Mouse (Mus musculus): ENCODE measurements around the gene Mark3. TPM values are rescaled to one million over a fixed set of nuclear protein-coding genes. Genes with fewer than 3 reads are reported as not detected.

The Mark3 gene
- polyA plus RNA-seq, 1 experiment from 2014 or later, result 73.6 TPM

GRCm38 (mm10) chr12:111572406-111572805 lies 1.9 kb upstream of the Mark3 start:
- Histone ChIP-seq H3K4me3 (ENCODE audit: low read length) (no peak overlapping the region), H3K27me3 (ENCODE audit: control insufficient read depth, insufficient read depth, low read length) (no peaks in the 10 kb centered on the region), H3K27ac (ENCODE audit: low read depth, low read length) (peak overlapping the region; percentile 42; the same call in 1 of the 2 replicates), H3K4me1 (ENCODE audit: control insufficient read depth, insufficient read depth, low read length) (peaks cover 23% of the 10 kb centered on the region), H3K4me2 (replicated peaks; ENCODE audit: low read depth, low read length) (peak overlapping the region; percentile 10; the same call in 1 of the 2 replicates), H3K9me3 (ENCODE audit: control insufficient read depth, low read length) (no peaks in the 10 kb centered on the region), H3K9ac (ENCODE audit: low read depth, low read length) (0 out of 2 replicates have a peak overlapping the region, but pooled peaks have one; percentile 23), H3K36me3 (ENCODE audit: control insufficient read depth, insufficient read depth, low read length) (no peaks in the 10 kb centered on the region)
- ATAC-seq (ENCODE audit: low FRiP score, low TSS enrichment), result no peak
- WGBS, result 70% methylated on average over 7 of the region's 7 CpGs

- Histone ChIP-seq H3K9ac (ENCODE audit: low read depth, low read length) (peak overlapping the region; percentile 99; the same call in 1 of the 2 replicates), H3K4me3 (ENCODE audit: low read length) (peak overlapping the region; percentile 80), H3K27ac (ENCODE audit: low read depth, low read length) (peak overlapping the region; percentile 53; the same call in 1 of the 2 replicates), H3K4me2 (replicated peaks; ENCODE audit: low read depth, low read length) (peak overlapping the region; percentile 48), H3K36me3 (ENCODE audit: control insufficient read depth, insufficient read depth, low read length) (no peaks in the 10 kb centered on the region), H3K4me1 (ENCODE audit: control insufficient read depth, insufficient read depth, low read length) (peaks cover 23% of the 10 kb centered on the region), H3K9me3 (ENCODE audit: control insufficient read depth, low read length) (no peaks in the 10 kb centered on the region), H3K27me3 (ENCODE audit: control insufficient read depth, insufficient read depth, low read length) (no peaks in the 10 kb centered on the region)
- 39% methylated on average over 6 of the region's 6 CpGs for WGBS
- no peak for ATAC-seq (ENCODE audit: low FRiP score, low TSS enrichment)
Observed at GRCm38 (mm10) chr12:111573315-111573714, 1.0 kb upstream of the Mark3 start.

- Histone ChIP-seq H3K4me3 (ENCODE audit: low read length) (peak overlapping the region; percentile 80), H3K4me2 (replicated peaks; ENCODE audit: low read depth, low read length) (peak overlapping the region; percentile 48), H3K4me1 (ENCODE audit: control insufficient read depth, insufficient read depth, low read length) (peaks cover 20% of the 10 kb centered on the region), H3K27me3 (ENCODE audit: control insufficient read depth, insufficient read depth, low read length) (no peaks in the 10 kb centered on the region), H3K36me3 (ENCODE audit: control insufficient read depth, insufficient read depth, low read length) (no peaks in the 10 kb centered on the region), H3K9ac (ENCODE audit: low read depth, low read length) (peak overlapping the region; percentile 99), H3K27ac (ENCODE audit: low read depth, low read length) (peak overlapping the region; percentile 93), H3K9me3 (ENCODE audit: control insufficient read depth, low read length) (no peaks in the 10 kb centered on the region)
- under 1% methylated on average over 58 of the region's 58 CpGs for whole genome bisulfite sequencing
- peak; percentile 45 for ATAC-seq (ENCODE audit: low FRiP score, low TSS enrichment)
Observed at GRCm38 (mm10) chr12:111574887-111575838, 840 bp downstream of the Mark3 start.

GRCm38 (mm10) chr12:111583058-111583457 lies 8.7 kb downstream of the Mark3 start:
- no peak for ATAC-seq (ENCODE audit: low FRiP score, low TSS enrichment)

GRCm38 (mm10) chr12:111584401-111584800 lies 10.1 kb downstream of the Mark3 start:
- no peak for ATAC-seq (ENCODE audit: low FRiP score, low TSS enrichment)
- H3K4me1 ChIP-seq (ENCODE audit: control insufficient read depth, insufficient read depth, low read length), result no peaks in the 10 kb centered on the region
- H3K9ac ChIP-seq (ENCODE audit: low read depth, low read length), result no peak overlapping the region
- H3K27me3 ChIP-seq (ENCODE audit: control insufficient read depth, insufficient read depth, low read length), result no peaks in the 10 kb centered on the region
- no peak overlapping the region for H3K27ac ChIP-seq (ENCODE audit: low read depth, low read length)
- 83% methylated on average over 1 of the region's 1 CpGs for WGBS
- H3K4me2 ChIP-seq (replicated peaks; ENCODE audit: low read depth, low read length), result no peak overlapping the region
- H3K4me3 ChIP-seq (ENCODE audit: low read length), result no peak overlapping the region
- H3K36me3 ChIP-seq (ENCODE audit: control insufficient read depth, insufficient read depth, low read length), result no peaks in the 10 kb centered on the region
- H3K9me3 ChIP-seq (ENCODE audit: control insufficient read depth, low read length), result no peaks in the 10 kb centered on the region

More at GRCm38 (mm10) chr12:111583058-111583457, 8.7 kb downstream of the Mark3 start:
- no peaks in the 10 kb centered on the region for H3K27me3 ChIP-seq (ENCODE audit: control insufficient read depth, insufficient read depth, low read length)
- H3K4me1 ChIP-seq (ENCODE audit: control insufficient read depth, insufficient read depth, low read length), result no peaks in the 10 kb centered on the region
- H3K9me3 ChIP-seq (ENCODE audit: control insufficient read depth, low read length), result no peaks in the 10 kb centered on the region
- no peak overlapping the region for H3K9ac ChIP-seq (ENCODE audit: low read depth, low read length)
- H3K4me2 ChIP-seq (replicated peaks; ENCODE audit: low read depth, low read length), result no peak overlapping the region
- no peak overlapping the region for H3K27ac ChIP-seq (ENCODE audit: low read depth, low read length)
- WGBS, result 96% methylated on average over 1 of the region's 1 CpGs
- H3K36me3 ChIP-seq (ENCODE audit: control insufficient read depth, insufficient read depth, low read length), result no peaks in the 10 kb centered on the region
- no peak overlapping the region for H3K4me3 ChIP-seq (ENCODE audit: low read length)

GRCm38 (mm10) chr12:111587252-111587651 lies 12.9 kb downstream of the Mark3 start:
- no peaks in the 10 kb centered on the region for H3K4me1 ChIP-seq (ENCODE audit: control insufficient read depth, insufficient read depth, low read length)
- H3K4me2 ChIP-seq (replicated peaks; ENCODE audit: low read depth, low read length), result no peak overlapping the region
- no peaks in the 10 kb centered on the region for H3K36me3 ChIP-seq (ENCODE audit: control insufficient read depth, insufficient read depth, low read length)
- no peak overlapping the region for H3K4me3 ChIP-seq (ENCODE audit: low read length)
- 83% methylated on average over 12 of the region's 12 CpGs for WGBS
- H3K9ac ChIP-seq (ENCODE audit: low read depth, low read length), result no peak overlapping the region
- no peaks in the 10 kb centered on the region for H3K9me3 ChIP-seq (ENCODE audit: control insufficient read depth, low read length)
- no peak for ATAC-seq (ENCODE audit: low FRiP score, low TSS enrichment)
- H3K27ac ChIP-seq (ENCODE audit: low read depth, low read length), result no peak overlapping the region
- H3K27me3 ChIP-seq (ENCODE audit: control insufficient read depth, insufficient read depth, low read length), result no peaks in the 10 kb centered on the region

GRCm38 (mm10) chr12:111592407-111593021 lies 18.2 kb downstream of the Mark3 start:
- 68% methylated on average over 14 of the region's 14 CpGs for WGBS
- no peaks in the 10 kb centered on the region for H3K4me1 ChIP-seq (ENCODE audit: control insufficient read depth, insufficient read depth, low read length)
- no peaks in the 10 kb centered on the region for H3K27me3 ChIP-seq (ENCODE audit: control insufficient read depth, insufficient read depth, low read length)
- no peak overlapping the region for H3K4me2 ChIP-seq (replicated peaks; ENCODE audit: low read depth, low read length)
- H3K27ac ChIP-seq (ENCODE audit: low read depth, low read length), result no peak overlapping the region
- H3K36me3 ChIP-seq (ENCODE audit: control insufficient read depth, insufficient read depth, low read length), result peaks cover 36% of the 10 kb centered on the region
- no peaks in the 10 kb centered on the region for H3K9me3 ChIP-seq (ENCODE audit: control insufficient read depth, low read length)
- ATAC-seq (ENCODE audit: low FRiP score, low TSS enrichment), result no peak
- H3K9ac ChIP-seq (ENCODE audit: low read depth, low read length), result no peak overlapping the region
- H3K4me3 ChIP-seq (ENCODE audit: low read length), result no peak overlapping the region

GRCm38 (mm10) chr12:111593775-111594174 lies 19.5 kb downstream of the Mark3 start:
- Histone ChIP-seq H3K9me3 (ENCODE audit: control insufficient read depth, low read length) (no peaks in the 10 kb centered on the region), H3K36me3 (ENCODE audit: control insufficient read depth, insufficient read depth, low read length) (peaks cover 44% of the 10 kb centered on the region), H3K27ac (ENCODE audit: low read depth, low read length) (no peak overlapping the region), H3K4me2 (replicated peaks; ENCODE audit: low read depth, low read length) (no peak overlapping the region), H3K4me3 (ENCODE audit: low read length) (no peak overlapping the region), H3K9ac (ENCODE audit: low read depth, low read length) (no peak overlapping the region), H3K4me1 (ENCODE audit: control insufficient read depth, insufficient read depth, low read length) (no peaks in the 10 kb centered on the region), H3K27me3 (ENCODE audit: control insufficient read depth, insufficient read depth, low read length) (no peaks in the 10 kb centered on the region)
- ATAC-seq (ENCODE audit: low FRiP score, low TSS enrichment), result no peak
- WGBS, result 87% methylated on average over 2 of the region's 2 CpGs

GRCm38 (mm10) chr12:111597310-111597709 lies 23.0 kb downstream of the Mark3 start:
- WGBS, result 92% methylated on average over 1 of the region's 1 CpGs
- peaks cover 49% of the 10 kb centered on the region for H3K36me3 ChIP-seq (ENCODE audit: control insufficient read depth, insufficient read depth, low read length)

More at GRCm38 (mm10) chr12:111597310-111597709, 23.0 kb downstream of the Mark3 start:
- ATAC-seq (ENCODE audit: low FRiP score, low TSS enrichment), result no peak
- Histone ChIP-seq H3K4me2 (replicated peaks; ENCODE audit: low read depth, low read length) (no peak overlapping the region), H3K4me1 (ENCODE audit: control insufficient read depth, insufficient read depth, low read length) (no peaks in the 10 kb centered on the region), H3K4me3 (ENCODE audit: low read length) (no peak overlapping the region), H3K9ac (ENCODE audit: low read depth, low read length) (no peak overlapping the region), H3K27me3 (ENCODE audit: control insufficient read depth, insufficient read depth, low read length) (no peaks in the 10 kb centered on the region), H3K27ac (ENCODE audit: low read depth, low read length) (no peak overlapping the region), H3K9me3 (ENCODE audit: control insufficient read depth, low read length) (no peaks in the 10 kb centered on the region)

Measured in kidney, embryonic 14.5 days (tissue).